Mouse (Mus musculus) E14TG2a.4 (cell line): ENCODE measurements at regions not wholly inside any gene's neighbourhood (a gene's known extent, or its start where the extent isn't known, plus 50 kb on each side); places are given as distances from the start of the nearest gene placed in this dataset.
A peak's percentile ranks its signal among the peaks of the same experiment; 100 is the strongest.

ENCODE experiments used
- H3K27me3 ChIP-seq: 2 replicates; pipeline ENCODE4 v1.6.1; 2014; ENCODE audit warnings: low read length, control low read depth; ENCODE audit not compliant: insufficient read depth
- H3K36me3 ChIP-seq: 2 replicates; pipeline ENCODE4 v1.6.1; 2014; ENCODE audit warnings: low read length, control low read depth; ENCODE audit not compliant: insufficient read depth
- H3K4me1 ChIP-seq: replicated peaks from 2 replicates; pipeline ENCODE4 v1.6.1; 2014; ENCODE audit warnings: low read depth, low read length, control low read depth
- H3K4me3 ChIP-seq: replicated peaks from 2 replicates; pipeline ENCODE4 v1.5.1; 2014; ENCODE audit warnings: mild to moderate bottlenecking, low read length
- H3K9me3 ChIP-seq: 2 replicates; pipeline ENCODE4 v1.6.1; 2014; ENCODE audit warnings: low read length, control low read depth
- CTCF ChIP-seq: conservative IDR thresholded peaks from 2 replicates; pipeline ENCODE4 v1.5.1; 2014; ENCODE audit warnings: low read length
- NANOG ChIP-seq: IDR thresholded peaks from 2 replicates; pipeline ENCODE4 v1.6.1; 2014; ENCODE audit warnings: borderline replicate concordance, low read length, mixed read lengths
- POU5F1 ChIP-seq: IDR thresholded peaks from 2 replicates; pipeline ENCODE4 v1.6.1; 2014; ENCODE audit warnings: low read length, borderline replicate concordance

DNA sequence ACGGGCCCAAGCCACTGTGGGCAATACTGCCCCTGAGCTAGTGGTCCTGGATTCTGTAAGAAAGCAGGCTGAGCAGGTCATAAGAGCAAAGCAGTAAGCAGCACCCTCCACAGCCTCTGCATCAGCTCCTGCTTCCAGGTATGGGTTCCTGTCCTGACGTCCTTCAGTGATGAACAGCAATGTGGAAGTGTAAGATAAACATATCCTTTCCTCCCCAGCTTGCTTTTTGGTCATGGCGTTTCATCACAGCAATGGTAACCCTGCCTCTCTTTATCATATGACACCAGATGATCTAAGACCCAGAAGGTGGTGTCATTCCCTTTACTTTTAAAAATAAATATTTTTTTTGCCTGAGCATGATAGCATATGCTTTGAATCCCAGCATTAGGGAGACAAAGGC, 138.9 kb upstream of the Lhx1 start:
- Histone ChIP-seq H3K4me3 (no peak overlapping the region), H3K4me1 (no peaks in the 10 kb centered on the region), H3K27me3 (peaks cover 17% of the 10 kb centered on the region), H3K36me3 (no peaks in the 10 kb centered on the region), H3K9me3 (no peaks in the 10 kb centered on the region)
- no peak for TF ChIP-seq NANOG
- TF ChIP-seq POU5F1: no peak
- no peak for TF ChIP-seq CTCF

DNA sequence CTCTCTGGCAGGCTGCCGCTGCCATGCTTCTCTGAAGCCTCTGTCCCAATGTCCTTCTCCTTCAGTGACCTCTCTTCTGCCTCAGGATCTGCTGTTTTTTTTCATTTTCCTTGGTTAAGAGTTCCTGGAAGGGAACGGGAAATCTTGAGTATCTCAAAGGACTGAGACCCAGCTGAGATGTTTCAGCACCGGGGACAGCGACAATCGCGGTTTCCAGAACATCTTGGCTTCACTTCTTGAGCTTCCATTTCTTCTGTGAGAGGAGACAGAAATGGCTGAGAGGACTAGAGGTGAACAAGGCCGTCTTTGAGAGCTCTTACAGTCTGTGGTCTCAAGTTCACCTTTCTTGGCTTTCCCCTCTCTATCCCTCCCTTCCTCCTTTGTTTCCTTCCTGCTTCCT, 136.6 kb upstream of the Lhx1 start:
- H3K4me3 ChIP-seq: no peak overlapping the region
- no peaks in the 10 kb centered on the region for H3K4me1 ChIP-seq
- no peak for TF ChIP-seq CTCF
- peaks cover 3% of the 10 kb centered on the region; the same call in 1 of the 2 replicates for H3K9me3 ChIP-seq
- H3K36me3 ChIP-seq: no peaks in the 10 kb centered on the region
- H3K27me3 ChIP-seq: peaks cover 23% of the 10 kb centered on the region

DNA sequence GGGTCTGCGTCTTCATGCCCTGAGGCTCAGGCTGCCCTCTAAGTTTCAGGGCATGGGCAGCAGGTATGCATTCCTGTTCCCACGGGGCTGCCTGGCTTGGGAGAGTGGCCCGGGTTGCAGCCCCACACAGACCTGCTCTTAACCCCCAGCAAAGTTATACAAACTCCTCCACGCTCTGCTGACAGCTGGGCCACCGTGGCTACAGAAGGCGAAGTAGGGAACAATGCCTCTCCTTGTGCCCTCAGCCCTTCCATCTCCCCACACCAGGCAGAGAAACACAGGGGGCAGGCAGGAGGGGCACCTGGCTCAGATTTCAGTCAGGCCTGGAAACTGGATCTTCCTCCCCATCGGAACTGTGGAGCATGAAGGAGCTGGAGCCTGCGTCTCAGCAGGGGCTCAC, 135.5 kb upstream of the Lhx1 start:
- Histone ChIP-seq H3K27me3 (peaks cover 26% of the 10 kb centered on the region), H3K36me3 (no peaks in the 10 kb centered on the region), H3K9me3 (peaks cover 3% of the 10 kb centered on the region; the same call in 1 of the 2 replicates), H3K4me3 (no peak overlapping the region), H3K4me1 (no peaks in the 10 kb centered on the region)
- TF ChIP-seq POU5F1 (no peak), NANOG (no peak), CTCF (no peak)

DNA sequence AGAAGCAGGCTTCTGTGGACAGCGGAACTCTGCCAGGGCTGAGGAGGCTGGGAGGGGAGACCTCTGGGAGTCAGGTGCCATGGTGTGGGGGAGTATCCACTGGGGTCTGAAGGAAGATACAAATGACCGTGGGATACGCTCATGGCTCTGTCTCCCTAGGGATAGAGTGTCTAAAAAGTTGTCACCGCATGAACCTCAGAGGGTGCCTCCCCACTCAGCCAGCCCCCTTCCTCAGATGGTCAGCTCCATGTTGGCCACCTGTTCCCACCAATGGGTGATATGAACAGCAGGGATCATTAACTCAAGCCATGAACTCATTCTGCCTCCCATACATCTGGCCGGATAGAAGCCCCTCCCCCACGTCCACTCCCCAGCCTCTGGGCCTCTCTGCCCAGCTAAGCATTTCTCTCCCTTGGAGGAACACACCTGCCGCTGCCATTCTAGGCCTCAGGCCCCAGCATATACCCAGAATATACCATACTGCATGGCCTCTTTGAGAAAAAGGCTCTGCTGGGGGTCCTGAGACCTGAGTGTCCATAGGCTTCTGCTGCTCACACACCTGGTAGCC, 134.1 kb upstream of the Lhx1 start:
- H3K4me1 ChIP-seq: no peaks in the 10 kb centered on the region
- peaks cover 3% of the 10 kb centered on the region; the same call in 1 of the 2 replicates for H3K9me3 ChIP-seq
- no peak overlapping the region for H3K4me3 ChIP-seq
- TF ChIP-seq NANOG: no peak
- no peak for TF ChIP-seq POU5F1
- TF ChIP-seq CTCF: no peak
- peaks cover 39% of the 10 kb centered on the region for H3K27me3 ChIP-seq
- H3K36me3 ChIP-seq: no peaks in the 10 kb centered on the region

DNA sequence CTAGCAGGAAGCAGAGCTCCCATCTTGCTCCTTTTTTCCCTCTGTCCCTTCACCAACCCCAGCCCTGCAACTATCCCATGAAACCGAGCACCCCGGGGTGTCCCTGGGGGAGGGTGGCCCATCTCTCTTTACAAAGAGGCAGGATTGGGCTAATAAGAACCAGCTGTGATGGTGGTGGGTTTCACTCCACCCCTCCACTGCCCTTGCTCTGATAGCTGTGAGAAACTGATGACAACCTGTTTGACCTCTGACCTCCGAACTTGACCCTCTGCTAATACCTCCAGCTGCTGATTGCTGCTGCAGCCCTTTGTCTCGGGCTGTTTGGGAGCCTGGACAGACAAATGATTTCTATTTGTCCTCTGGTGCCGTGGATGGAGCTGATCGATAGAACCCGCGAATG, 128.1 kb upstream of the Lhx1 start:
- Histone ChIP-seq H3K9me3 (peaks cover 7% of the 10 kb centered on the region; the same call in 1 of the 2 replicates), H3K27me3 (peaks cover 46% of the 10 kb centered on the region), H3K36me3 (no peaks in the 10 kb centered on the region), H3K4me1 (0 out of 2 replicates have a peak, but pooled peaks cover 5% of the 10 kb centered on the region), H3K4me3 (no peak overlapping the region)
- TF ChIP-seq CTCF: no peak
- no peak for TF ChIP-seq POU5F1
- no peak for TF ChIP-seq NANOG

DNA sequence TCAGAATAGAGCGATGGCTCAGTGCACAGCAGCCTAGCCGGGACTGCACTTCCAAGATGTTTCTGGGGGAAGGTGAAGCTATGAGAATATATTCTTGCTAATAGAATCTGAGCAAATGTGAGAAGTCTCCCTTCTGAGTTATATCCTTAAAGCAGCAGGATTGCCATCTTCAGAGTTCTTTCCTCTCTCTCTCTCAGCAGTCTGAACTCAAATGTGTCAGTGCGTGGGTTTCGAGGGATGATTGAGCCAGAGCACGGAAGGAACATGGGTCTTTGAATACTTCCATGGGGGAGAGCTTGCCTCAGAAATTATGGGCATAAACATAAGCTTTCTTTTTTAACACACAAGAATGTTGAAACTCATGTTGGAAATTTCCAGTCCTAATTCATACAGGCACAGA, 123.6 kb upstream of the Lhx1 start:
- no peak overlapping the region for H3K4me3 ChIP-seq
- TF ChIP-seq POU5F1 (no peak), CTCF (no peak), NANOG (no peak)
- H3K9me3 ChIP-seq: peaks cover 6% of the 10 kb centered on the region; the same call in 1 of the 2 replicates
- peaks cover 41% of the 10 kb centered on the region for H3K27me3 ChIP-seq
- no peaks in the 10 kb centered on the region for H3K36me3 ChIP-seq
- 0 out of 2 replicates have a peak, but pooled peaks cover 5% of the 10 kb centered on the region for H3K4me1 ChIP-seq

DNA sequence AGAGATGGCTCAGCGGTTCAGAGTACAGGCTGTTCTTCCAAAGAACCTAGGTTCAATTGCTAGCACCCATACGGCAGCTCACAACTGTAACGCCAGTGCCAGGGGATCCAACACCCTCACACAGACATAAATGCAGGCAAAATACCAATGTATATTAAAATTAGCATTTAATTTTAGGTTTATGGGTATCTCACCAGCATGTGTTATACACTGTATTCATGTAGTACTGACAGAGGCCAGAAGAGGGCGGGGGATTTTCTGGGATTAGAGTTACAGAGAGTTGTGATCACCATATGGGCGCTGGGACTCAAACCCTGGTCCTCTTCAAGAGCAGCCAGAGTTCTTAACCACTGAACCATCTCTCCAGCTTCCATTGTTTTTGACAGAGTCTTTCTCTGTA, 121.8 kb upstream of the Lhx1 start:
- Histone ChIP-seq H3K4me3 (no peak overlapping the region), H3K4me1 (peaks cover 5% of the 10 kb centered on the region), H3K27me3 (peaks cover 53% of the 10 kb centered on the region), H3K36me3 (no peaks in the 10 kb centered on the region), H3K9me3 (peaks cover 6% of the 10 kb centered on the region; the same call in 1 of the 2 replicates)
- TF ChIP-seq NANOG (no peak), CTCF (peak; percentile 39)

DNA sequence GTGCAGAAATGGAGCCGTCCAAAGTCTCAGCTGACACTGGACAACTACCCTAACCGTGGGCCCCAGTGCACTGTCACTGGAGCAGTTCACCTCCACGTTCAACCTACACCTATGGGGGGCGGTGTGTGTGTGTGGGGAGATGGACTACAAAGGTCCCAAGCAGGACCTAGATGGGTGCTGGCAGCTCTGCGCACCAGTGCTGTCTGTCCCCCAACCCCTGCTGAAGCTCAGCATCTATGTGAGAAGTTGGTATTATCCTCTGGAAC, 117.7 kb upstream of the Lhx1 start:
- H3K9me3 ChIP-seq: peaks cover 3% of the 10 kb centered on the region; the same call in 1 of the 2 replicates
- peaks cover 73% of the 10 kb centered on the region for H3K27me3 ChIP-seq
- H3K36me3 ChIP-seq: no peaks in the 10 kb centered on the region
- H3K4me3 ChIP-seq: peak overlapping the region; percentile 80
- no peak for TF ChIP-seq POU5F1
- no peak for TF ChIP-seq CTCF
- TF ChIP-seq NANOG: no peak
- peaks cover 17% of the 10 kb centered on the region for H3K4me1 ChIP-seq
